Mouse (Mus musculus) lung, adult 2 months (tissue): ENCODE measurements around the gene Rcan2.

ENCODE experiments used
- CTCF ChIP-seq: fragments of 200-500 bp; IDR thresholded peaks from 2 replicates; pipeline ENCODE4 v1.5.1; 2011; ENCODE audit warnings: mild to moderate bottlenecking, low read length, control low read depth; ENCODE audit not compliant: insufficient read depth
- POLR2A ChIP-seq: fragments of 200-500 bp; IDR thresholded peaks from 2 replicates; pipeline ENCODE4 v1.6.1; 2011; ENCODE audit warnings: low read depth, mild to moderate bottlenecking, control low read depth, low read length, borderline replicate concordance; ENCODE audit errors: extremely low read depth

DNA sequence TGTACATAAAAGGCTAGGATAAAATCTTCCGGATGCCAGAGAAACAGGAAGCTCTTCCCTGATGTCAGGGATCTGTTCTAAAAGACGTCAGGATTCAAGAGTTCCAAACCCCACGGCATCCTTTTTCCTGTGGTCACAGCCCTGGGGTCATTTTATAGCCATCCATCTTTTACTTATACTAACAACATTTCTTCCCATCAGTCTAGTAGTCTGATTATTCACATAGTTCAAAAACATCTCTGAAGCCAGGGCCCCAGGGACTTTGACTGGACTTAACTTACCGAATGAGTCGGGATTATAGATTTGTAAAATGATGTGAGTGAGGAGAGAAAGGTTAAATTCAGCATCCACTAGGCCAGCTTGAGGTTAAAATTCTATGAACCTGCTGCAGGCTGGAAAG, 215.2 kb downstream of the Rcan2 start:
- no peak for TF ChIP-seq CTCF
- TF ChIP-seq POLR2A, result no peak
